Mouse (Mus musculus): ENCODE measurements around the gene Mertk.

The Mertk gene

GRCm38 (mm10) chr2:128719380-128719779, 20.6 kb downstream of the Mertk start:
- no peak for DNase-seq (ENCODE audit: extremely low spot score, low read depth, low spot score)

GRCm38 (mm10) chr2:128722106-128722710, 23.5 kb downstream of the Mertk start:
- no peak for DNase-seq (ENCODE audit: extremely low spot score, low read depth, low spot score)

- DNase-seq (ENCODE audit: extremely low spot score, low read depth, low spot score) = no peak
These were observed 27.3 kb downstream of the Mertk start for GRCm38 (mm10) chr2:128726067-128726466.

- no peak for DNase-seq (ENCODE audit: extremely low spot score, low read depth, low spot score)
These were observed 27.9 kb downstream of the Mertk start for GRCm38 (mm10) chr2:128726626-128727025.

GRCm38 (mm10) chr2:128727552-128727951, 28.8 kb downstream of the Mertk start:
- DNase-seq (ENCODE audit: extremely low spot score, low read depth, low spot score) = no peak

- DNase-seq (ENCODE audit: extremely low spot score, low read depth, low spot score) = no peak
These were observed 29.3 kb downstream of the Mertk start for GRCm38 (mm10) chr2:128728066-128728465.

- no peak for DNase-seq (ENCODE audit: extremely low spot score, low read depth, low spot score)
These were observed 30.4 kb downstream of the Mertk start for GRCm38 (mm10) chr2:128729141-128729540.

- DNase-seq (ENCODE audit: extremely low spot score, low read depth, low spot score) = no peak
These were observed 32.8 kb downstream of the Mertk start for GRCm38 (mm10) chr2:128731514-128731913.

GRCm38 (mm10) chr2:128731951-128732350, 33.2 kb downstream of the Mertk start:
- no peak for DNase-seq (ENCODE audit: extremely low spot score, low read depth, low spot score)

- DNase-seq (ENCODE audit: extremely low spot score, low read depth, low spot score) = no peak
These were observed 36.3 kb downstream of the Mertk start for GRCm38 (mm10) chr2:128735089-128735488.

GRCm38 (mm10) chr2:128737051-128737450, 38.3 kb downstream of the Mertk start:
- no peak for DNase-seq (ENCODE audit: extremely low spot score, low read depth, low spot score)

- no peak for DNase-seq (ENCODE audit: extremely low spot score, low read depth, low spot score)
These were observed 39.0 kb downstream of the Mertk start for GRCm38 (mm10) chr2:128737796-128738195.

GRCm38 (mm10) chr2:128738725-128739258, 40.0 kb downstream of the Mertk start:
- DNase-seq (ENCODE audit: extremely low spot score, low read depth, low spot score) = no peak

GRCm38 (mm10) chr2:128745879-128746620, 47.3 kb downstream of the Mertk start:
- no peak for DNase-seq (ENCODE audit: extremely low spot score, low read depth, low spot score)

GRCm38 (mm10) chr2:128746621-128747151, 47.9 kb downstream of the Mertk start:
- no peak for DNase-seq (ENCODE audit: extremely low spot score, low read depth, low spot score)

GRCm38 (mm10) chr2:128747433-128748028, 48.8 kb downstream of the Mertk start:
- no peak for DNase-seq (ENCODE audit: extremely low spot score, low read depth, low spot score)

- DNase-seq (ENCODE audit: extremely low spot score, low read depth, low spot score) = no peak
These were observed 49.4 kb downstream of the Mertk start for GRCm38 (mm10) chr2:128748171-128748570.

GRCm38 (mm10) chr2:128751030-128751429, 52.3 kb downstream of the Mertk start:
- DNase-seq (ENCODE audit: extremely low spot score, low read depth, low spot score) = no peak

- DNase-seq (ENCODE audit: extremely low spot score, low read depth, low spot score) = no peak
These were observed 54.6 kb downstream of the Mertk start for GRCm38 (mm10) chr2:128753295-128753873.

GRCm38 (mm10) chr2:128755149-128755691, 56.5 kb downstream of the Mertk start:
- no peak for DNase-seq (ENCODE audit: extremely low spot score, low read depth, low spot score)

GRCm38 (mm10) chr2:128758724-128759340, 60.1 kb downstream of the Mertk start:
- no peak for DNase-seq (ENCODE audit: extremely low spot score, low read depth, low spot score)
